Mouse (Mus musculus) heart, embryonic 15.5 days (tissue): ENCODE measurements at regions not wholly inside any gene's neighbourhood (a gene's known extent, or its start where the extent isn't known, plus 50 kb on each side); places are given as distances from the start of the nearest gene placed in this dataset.
A peak's percentile ranks its signal among the peaks of the same experiment; 100 is the strongest.

ENCODE experiments used
- ATAC-seq: fragments of 200-750 bp; cut with Nextera tagmentation; replicated peaks from 2 replicates; pipeline ENCODE4 v1.8.0; 2017; ENCODE audit warnings: low read depth, moderate TSS enrichment; ENCODE audit not compliant: insufficient number of reproducible peaks, insufficient read depth, low FRiP score
- H3K27ac ChIP-seq: fragments of 300-500 bp; sonication (generic); 2 replicates; pipeline ENCODE4 v1.5.1; 2015; ENCODE audit warnings: mild to moderate bottlenecking, inconsistent platforms
- H3K27me3 ChIP-seq: fragments of 300-500 bp; sonication (generic); 2 replicates; pipeline ENCODE4 v1.6.1; 2015; ENCODE audit warnings: inconsistent platforms
- H3K36me3 ChIP-seq: fragments of 300-500 bp; sonication (generic); 2 replicates; pipeline ENCODE4 v1.6.1; 2015; ENCODE audit warnings: mild to moderate bottlenecking, inconsistent platforms
- H3K4me1 ChIP-seq: fragments of 300-500 bp; sonication (generic); replicated peaks from 2 replicates; pipeline ENCODE4 v1.6.1; 2015; ENCODE audit warnings: inconsistent platforms
- H3K4me2 ChIP-seq: fragments of 300-500 bp; sonication (generic); 2 replicates; pipeline ENCODE4 v1.6.1; 2015; ENCODE audit warnings: inconsistent platforms, mild to moderate bottlenecking, moderate library complexity
- H3K4me3 ChIP-seq: fragments of 300-500 bp; sonication (generic); 2 replicates; pipeline ENCODE4 v1.5.1; 2015; ENCODE audit warnings: mild to moderate bottlenecking, inconsistent platforms
- H3K9ac ChIP-seq: fragments of 300-500 bp; sonication (generic); 2 replicates; pipeline ENCODE4 v1.6.1; 2015; ENCODE audit warnings: mild to moderate bottlenecking, inconsistent platforms
- H3K9me3 ChIP-seq: fragments of 300-500 bp; sonication (generic); replicated peaks from 2 replicates; pipeline ENCODE4 v1.6.1; 2016; ENCODE audit warnings: inconsistent platforms
- WGBS: fragments of 180-500 bp; shearing (Covaris S2); methylation state at CpG from one replicate; pipeline ENCODE4 v1.1.7; 2015; ENCODE audit warnings: mixed read lengths; 5-methylcytosine and 5-hydroxymethylcytosine counted together

- no peaks in the 10 kb centered on the region for H3K36me3 ChIP-seq
- peaks cover 12% of the 10 kb centered on the region for H3K4me1 ChIP-seq
- WGBS, result 3% methylated on average over 8 of the region's 8 CpGs
- H3K9ac ChIP-seq, result no peak overlapping the region
- H3K4me3 ChIP-seq, result no peak overlapping the region
- H3K4me2 ChIP-seq, result no peak overlapping the region
- H3K27me3 ChIP-seq, result peaks cover 98% of the 10 kb centered on the region
- no peak overlapping the region for H3K27ac ChIP-seq
- no peak for ATAC-seq
- no peaks in the 10 kb centered on the region for H3K9me3 ChIP-seq
Measured at GRCm38 (mm10) chr13:83716711-83717171, 212.9 kb downstream of the Mef2c start.

DNA sequence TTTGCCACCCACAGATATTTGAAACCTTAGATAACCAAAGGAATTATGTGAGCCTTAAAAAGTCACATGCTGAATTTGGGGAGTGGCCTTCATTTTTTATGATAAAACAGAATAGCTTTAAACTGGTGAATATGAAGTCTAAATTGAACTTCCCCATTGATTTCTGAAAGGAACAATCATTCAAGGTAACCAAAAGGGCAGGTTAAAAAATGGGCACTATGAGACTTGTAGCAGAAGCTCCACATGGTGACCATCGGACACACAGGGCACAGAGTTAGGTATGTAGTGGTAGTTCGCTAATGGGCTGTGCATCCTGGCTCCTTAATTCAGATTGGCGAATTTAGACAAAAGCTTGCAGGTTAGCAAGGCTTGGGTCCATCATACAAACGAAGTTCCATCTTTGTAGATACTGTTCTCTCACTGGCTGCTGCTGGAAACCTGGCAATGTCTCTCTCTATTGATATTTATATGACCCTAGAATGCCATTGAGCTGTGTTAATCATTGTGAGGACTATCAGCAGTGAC lies 213.9 kb downstream of the Mef2c start:
- WGBS, result 10% methylated on average over 4 of the region's 4 CpGs
- H3K9ac ChIP-seq, result no peak overlapping the region
- no peaks in the 10 kb centered on the region for H3K36me3 ChIP-seq
- no peak for ATAC-seq
- peaks cover 12% of the 10 kb centered on the region for H3K4me1 ChIP-seq
- no peaks in the 10 kb centered on the region for H3K9me3 ChIP-seq
- H3K27ac ChIP-seq, result no peak overlapping the region
- H3K27me3 ChIP-seq, result peaks cover 99% of the 10 kb centered on the region
- H3K4me3 ChIP-seq, result no peak overlapping the region
- no peak overlapping the region for H3K4me2 ChIP-seq

- H3K36me3 ChIP-seq, result no peaks in the 10 kb centered on the region
- no peak overlapping the region for H3K27ac ChIP-seq
- 7% methylated on average over 10 of the region's 10 CpGs for WGBS
- H3K4me3 ChIP-seq, result no peak overlapping the region
- H3K9me3 ChIP-seq, result no peaks in the 10 kb centered on the region
- no peak overlapping the region for H3K4me2 ChIP-seq
- H3K9ac ChIP-seq, result no peak overlapping the region
- H3K4me1 ChIP-seq, result peaks cover 10% of the 10 kb centered on the region
- peaks cover 99% of the 10 kb centered on the region for H3K27me3 ChIP-seq
- ATAC-seq, result no peak
Measured at GRCm38 (mm10) chr13:83718431-83719410, 214.9 kb downstream of the Mef2c start.

DNA sequence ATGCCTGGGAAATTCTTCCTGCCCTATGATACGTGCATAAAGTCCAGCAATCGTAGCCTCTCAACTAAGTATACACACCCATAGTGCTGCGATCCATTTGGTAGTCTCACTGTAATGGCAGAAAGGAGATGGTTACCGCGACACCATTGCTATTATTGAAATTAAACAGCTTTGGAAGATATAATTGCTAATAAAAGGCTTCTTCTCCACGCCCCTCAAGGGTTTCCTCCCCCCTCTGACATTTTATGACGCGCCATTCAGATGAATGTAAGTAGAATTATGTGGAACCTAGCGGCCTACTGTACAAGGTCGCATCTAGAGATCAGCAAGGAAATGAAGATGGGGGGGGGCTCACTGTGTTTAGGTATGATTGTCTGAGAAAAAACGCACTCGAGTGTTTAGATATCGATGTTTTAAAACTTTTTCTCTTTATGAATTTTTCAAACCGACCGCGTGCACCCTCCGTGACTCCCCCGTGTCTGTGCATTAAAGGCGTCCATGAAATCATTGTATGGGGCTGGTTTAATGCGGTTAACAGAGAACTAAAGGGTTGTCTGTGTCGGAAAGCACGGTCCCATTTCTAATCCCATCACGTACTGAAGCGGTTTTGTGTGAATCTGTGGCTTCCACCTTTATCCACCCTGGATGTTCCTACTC lies 215.9 kb downstream of the Mef2c start:
- H3K27me3 ChIP-seq, result peaks cover 97% of the 10 kb centered on the region

DNA sequence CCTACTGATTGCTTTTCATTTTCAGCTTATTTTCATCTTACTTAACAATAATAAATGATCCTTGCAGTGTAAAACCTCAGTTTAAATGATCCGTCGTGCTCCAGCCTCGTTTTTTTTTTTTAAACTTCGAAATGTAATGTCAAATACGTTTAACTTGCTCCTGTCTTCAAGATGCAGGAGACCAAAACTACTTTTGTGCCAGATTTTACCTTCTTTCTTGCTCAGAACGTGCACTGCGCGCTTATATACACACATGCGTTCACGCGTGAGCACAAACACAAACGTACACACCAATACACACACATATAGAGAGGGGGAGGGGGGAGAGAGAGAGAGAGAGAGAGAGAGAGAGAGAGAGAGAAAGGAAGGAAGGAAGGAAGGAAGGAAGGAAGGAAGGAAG lies 216.5 kb downstream of the Mef2c start:
- WGBS, result 3% methylated on average over 12 of the region's 12 CpGs
- Histone ChIP-seq H3K4me3 (no peak overlapping the region), H3K9me3 (0 out of 2 replicates have a peak, but pooled peaks cover 3% of the 10 kb centered on the region), H3K36me3 (no peaks in the 10 kb centered on the region), H3K9ac (no peak overlapping the region), H3K4me1 (peaks cover 9% of the 10 kb centered on the region), H3K27ac (no peak overlapping the region), H3K4me2 (no peak overlapping the region), H3K27me3 (peaks cover 97% of the 10 kb centered on the region)
- ATAC-seq, result no peak

More for the DNA sequence above, 215.9 kb downstream of the Mef2c start:
- H3K4me1 ChIP-seq, result peaks cover 10% of the 10 kb centered on the region
- H3K9ac ChIP-seq, result no peak overlapping the region
- WGBS, result 6% methylated on average over 24 of the region's 24 CpGs
- H3K4me2 ChIP-seq, result no peak overlapping the region
- H3K36me3 ChIP-seq, result no peaks in the 10 kb centered on the region
- H3K27ac ChIP-seq, result no peak overlapping the region
- ATAC-seq, result no peak
- H3K4me3 ChIP-seq, result no peak overlapping the region
- H3K9me3 ChIP-seq, result no peaks in the 10 kb centered on the region

- H3K4me2 ChIP-seq, result peak overlapping the region; percentile 53
- H3K9ac ChIP-seq, result no peak overlapping the region
- WGBS, result under 1% methylated on average over 30 of the region's 30 CpGs
- peak overlapping the region; percentile 34 for H3K4me3 ChIP-seq
- no peak overlapping the region for H3K27ac ChIP-seq
- H3K4me1 ChIP-seq, result peaks cover 7% of the 10 kb centered on the region
- H3K9me3 ChIP-seq, result 0 out of 2 replicates have a peak, but pooled peaks cover 3% of the 10 kb centered on the region
- H3K36me3 ChIP-seq, result no peaks in the 10 kb centered on the region
- ATAC-seq, result no peak
- H3K27me3 ChIP-seq, result peaks cover 97% of the 10 kb centered on the region
Measured at GRCm38 (mm10) chr13:83720883-83721371, 217.1 kb downstream of the Mef2c start.

DNA sequence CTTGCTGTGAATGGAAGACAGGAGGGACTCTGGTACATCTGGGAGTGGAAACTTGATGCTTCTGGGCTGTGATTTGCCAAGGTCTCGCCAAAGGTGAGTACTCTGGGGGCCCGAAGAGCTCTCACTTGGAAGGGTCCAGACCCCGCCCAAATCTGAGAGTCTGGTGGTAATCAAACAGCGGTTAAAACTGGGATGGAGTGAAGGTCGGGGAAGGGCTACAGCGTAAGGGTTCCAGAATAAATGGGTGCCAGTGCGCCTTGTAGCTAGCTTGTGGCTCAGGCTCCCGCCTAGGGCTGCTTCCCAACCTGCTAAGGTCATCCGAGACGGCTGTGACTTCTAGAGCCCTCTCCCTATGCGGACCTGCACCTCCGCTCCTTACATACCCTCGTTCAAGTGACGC lies 217.7 kb downstream of the Mef2c start:
- H3K4me1 ChIP-seq, result peaks cover 7% of the 10 kb centered on the region
- 2% methylated on average over 14 of the region's 14 CpGs for WGBS
- 0 out of 2 replicates have a peak overlapping the region, but pooled peaks have one; percentile 7 for H3K4me3 ChIP-seq
- H3K27me3 ChIP-seq, result peaks cover 97% of the 10 kb centered on the region
- no peak for ATAC-seq
- 0 out of 2 replicates have a peak, but pooled peaks cover 3% of the 10 kb centered on the region for H3K9me3 ChIP-seq
- no peak overlapping the region for H3K4me2 ChIP-seq
- no peak overlapping the region for H3K9ac ChIP-seq
- H3K27ac ChIP-seq, result no peak overlapping the region
- no peaks in the 10 kb centered on the region for H3K36me3 ChIP-seq

- ATAC-seq, result no peak
- Histone ChIP-seq H3K9me3 (0 out of 2 replicates have a peak, but pooled peaks cover 3% of the 10 kb centered on the region), H3K27me3 (peaks cover 97% of the 10 kb centered on the region), H3K27ac (no peak overlapping the region), H3K9ac (no peak overlapping the region), H3K4me3 (no peak overlapping the region), H3K4me1 (peaks cover 13% of the 10 kb centered on the region), H3K36me3 (no peaks in the 10 kb centered on the region), H3K4me2 (no peak overlapping the region)
- 4% methylated on average over 7 of the region's 7 CpGs for WGBS
Measured at GRCm38 (mm10) chr13:83722241-83722640, 218.4 kb downstream of the Mef2c start.

DNA sequence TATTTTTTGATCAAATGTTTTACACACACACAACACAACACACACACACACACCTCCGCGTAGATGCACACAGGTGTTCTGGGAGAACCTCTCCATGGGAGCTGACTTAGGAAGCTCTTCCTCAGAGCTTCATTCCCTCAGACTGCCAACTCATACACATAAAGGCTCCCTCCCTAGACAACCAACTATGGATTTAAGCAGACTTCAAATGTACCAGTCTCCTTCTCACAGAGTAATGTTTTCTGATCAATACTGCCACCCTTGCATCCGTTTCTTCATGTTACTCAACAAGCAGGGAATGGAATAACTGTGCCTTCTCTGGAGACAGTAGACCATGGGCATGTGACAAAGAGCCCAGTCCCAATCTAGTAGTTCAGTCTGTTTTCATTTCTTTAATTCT lies 219.0 kb downstream of the Mef2c start:
- H3K4me3 ChIP-seq, result no peak overlapping the region
- no peak for ATAC-seq
- WGBS, result 14% methylated on average over 3 of the region's 3 CpGs
- H3K9ac ChIP-seq, result no peak overlapping the region
- 0 out of 2 replicates have a peak, but pooled peaks cover 3% of the 10 kb centered on the region for H3K9me3 ChIP-seq
- H3K4me2 ChIP-seq, result no peak overlapping the region
- peaks cover 97% of the 10 kb centered on the region for H3K27me3 ChIP-seq
- no peak overlapping the region for H3K27ac ChIP-seq
- peaks cover 14% of the 10 kb centered on the region for H3K4me1 ChIP-seq
- H3K36me3 ChIP-seq, result no peaks in the 10 kb centered on the region

DNA sequence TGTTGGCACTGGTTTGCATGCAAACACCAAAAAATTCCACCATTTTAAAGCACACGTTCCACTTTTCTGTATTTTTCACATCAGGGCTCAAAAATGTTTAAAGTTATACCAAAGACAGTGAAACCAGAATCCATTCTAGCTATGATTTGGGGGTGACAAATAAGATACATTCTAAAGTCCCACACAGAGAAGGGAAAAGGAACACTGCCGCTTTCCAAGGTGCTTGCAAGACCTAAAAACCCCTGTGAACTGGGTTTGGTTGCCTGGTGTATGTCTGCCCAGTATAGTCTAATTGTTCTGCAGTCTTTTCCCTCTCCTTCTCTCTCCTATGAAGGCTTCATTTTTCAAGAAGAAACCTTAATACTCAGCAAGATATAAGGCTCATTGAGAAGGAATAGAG lies 219.6 kb downstream of the Mef2c start:
- ATAC-seq, result no peak

DNA sequence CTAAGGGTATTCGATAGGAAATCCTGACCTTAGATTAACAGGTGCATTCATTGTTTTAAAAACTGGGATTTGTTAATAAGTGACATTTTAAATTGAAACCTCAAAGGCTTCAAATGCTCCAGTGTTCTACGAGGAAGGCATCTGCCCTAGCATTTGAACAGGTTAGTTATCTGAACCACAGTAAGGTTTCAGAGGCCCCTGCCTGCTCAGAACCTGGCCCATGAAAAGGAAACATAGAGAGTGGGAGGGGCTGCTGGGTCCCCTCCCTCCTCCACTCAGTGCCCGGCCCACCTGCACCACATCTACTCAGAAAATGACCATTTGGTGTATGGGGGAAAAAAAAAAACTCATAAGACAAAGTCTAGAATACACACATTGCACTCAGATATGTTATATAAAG lies 220.4 kb downstream of the Mef2c start:
- 22% methylated on average over 3 of the region's 3 CpGs for WGBS
- Histone ChIP-seq H3K4me1 (peaks cover 14% of the 10 kb centered on the region), H3K9me3 (0 out of 2 replicates have a peak, but pooled peaks cover 3% of the 10 kb centered on the region), H3K27me3 (peaks cover 95% of the 10 kb centered on the region), H3K27ac (no peak overlapping the region), H3K4me2 (no peak overlapping the region), H3K9ac (no peak overlapping the region), H3K36me3 (no peaks in the 10 kb centered on the region), H3K4me3 (no peak overlapping the region)
- no peak for ATAC-seq

More for the DNA sequence above, 219.6 kb downstream of the Mef2c start:
- 18% methylated on average over 2 of the region's 2 CpGs for WGBS
- H3K4me2 ChIP-seq, result no peak overlapping the region
- 0 out of 2 replicates have a peak, but pooled peaks cover 3% of the 10 kb centered on the region for H3K9me3 ChIP-seq
- H3K36me3 ChIP-seq, result no peaks in the 10 kb centered on the region
- peaks cover 14% of the 10 kb centered on the region for H3K4me1 ChIP-seq
- H3K27ac ChIP-seq, result no peak overlapping the region
- H3K9ac ChIP-seq, result no peak overlapping the region
- no peak overlapping the region for H3K4me3 ChIP-seq
- H3K27me3 ChIP-seq, result peaks cover 97% of the 10 kb centered on the region
